Mouse (Mus musculus) bone marrow, adult 2 months (tissue): ENCODE data around the gene Cep89.

Experiments
- CTCF ChIP-seq: fragments of 200-500 bp; IDR thresholded peaks from 2 replicates; pipeline ENCODE4 v1.5.1; 2011; ENCODE audit warnings: low read length, control low read depth; ENCODE audit not compliant: control insufficient read depth, insufficient read depth
- POLR2A ChIP-seq: fragments of 200-500 bp; IDR thresholded peaks from 2 replicates; pipeline ENCODE4 v1.6.1; 2011; ENCODE audit warnings: low read depth, mild to moderate bottlenecking, control low read depth, low read length, borderline replicate concordance; ENCODE audit not compliant: control insufficient read depth

- no peak for TF ChIP-seq CTCF
- TF ChIP-seq POLR2A, result no peak
These were observed 89.7 kb downstream of the Cep89 start for GRCm38 (mm10) chr7:35486553-35486952.
